Mouse (Mus musculus): Measurements from ENCODE around the gene Ncam1.

Ncam1 gene

GRCm38 (mm10) chr9:49621691-49622090 is 177.0 kb downstream of the Ncam1 start:
- DNase-seq (ENCODE audit: low spot score) = no peak

- DNase-seq (ENCODE audit: low spot score) = no peak
These were observed 179.9 kb downstream of the Ncam1 start for GRCm38 (mm10) chr9:49618699-49619392.

- DNase-seq (ENCODE audit: low spot score) = no peak
These were observed 180.5 kb downstream of the Ncam1 start for GRCm38 (mm10) chr9:49618266-49618665.

- DNase-seq (ENCODE audit: low spot score) = no peak
These were observed 181.5 kb downstream of the Ncam1 start for GRCm38 (mm10) chr9:49617216-49617615.

- no peak for DNase-seq (ENCODE audit: low spot score)
These were observed 186.3 kb downstream of the Ncam1 start for GRCm38 (mm10) chr9:49612387-49612786.

GRCm38 (mm10) chr9:49608191-49608590 is 190.5 kb downstream of the Ncam1 start:
- DNase-seq (ENCODE audit: low spot score) = no peak

- DNase-seq (ENCODE audit: low spot score) = no peak
These were observed 192.0 kb downstream of the Ncam1 start for GRCm38 (mm10) chr9:49606717-49607116.

GRCm38 (mm10) chr9:49606317-49606716 is 192.4 kb downstream of the Ncam1 start:
- DNase-seq (ENCODE audit: low spot score) = no peak

GRCm38 (mm10) chr9:49605791-49606190 is 192.9 kb downstream of the Ncam1 start:
- no peak for DNase-seq (ENCODE audit: low spot score)

- DNase-seq (ENCODE audit: low spot score) = no peak
These were observed 193.4 kb downstream of the Ncam1 start for GRCm38 (mm10) chr9:49605351-49605750.

- no peak for DNase-seq (ENCODE audit: low spot score)
These were observed 197.5 kb downstream of the Ncam1 start for GRCm38 (mm10) chr9:49601215-49601614.

- no peak for DNase-seq (ENCODE audit: low spot score)
These were observed 202.9 kb downstream of the Ncam1 start for GRCm38 (mm10) chr9:49595635-49596348.

- DNase-seq (ENCODE audit: low spot score) = no peak
These were observed 203.7 kb downstream of the Ncam1 start for GRCm38 (mm10) chr9:49594876-49595634.

- no peak for DNase-seq (ENCODE audit: low spot score)
These were observed 204.7 kb downstream of the Ncam1 start for GRCm38 (mm10) chr9:49593951-49594536.

- DNase-seq (ENCODE audit: low spot score) = no peak
These were observed 206.7 kb downstream of the Ncam1 start for GRCm38 (mm10) chr9:49592006-49592405.

- DNase-seq (ENCODE audit: low spot score) = no peak
These were observed 208.5 kb downstream of the Ncam1 start for GRCm38 (mm10) chr9:49590261-49590660.

GRCm38 (mm10) chr9:49577136-49577535 is 221.6 kb downstream of the Ncam1 start:
- DNase-seq (ENCODE audit: low spot score) = no peak

GRCm38 (mm10) chr9:49571695-49572510 is 226.8 kb downstream of the Ncam1 start:
- no peak for DNase-seq (ENCODE audit: low spot score)

GRCm38 (mm10) chr9:49570731-49571694 is 227.7 kb downstream of the Ncam1 start:
- DNase-seq (ENCODE audit: low spot score) = no peak

- DNase-seq (ENCODE audit: low spot score) = no peak
These were observed 228.6 kb downstream of the Ncam1 start for GRCm38 (mm10) chr9:49570033-49570660.
